Mouse (Mus musculus) CD8-positive naive resting alpha-beta T cell, adult 57 days (primary cell): Measurements from ENCODE around the gene Lhfpl4. TPM values are rescaled to one million over a fixed set of nuclear protein-coding genes. Genes with fewer than 3 reads are reported as not detected.

Source experiments
- total RNA-seq: library from RNA; stranded (reverse); gene quantifications from one replicate; pipeline ENCODE4 v1.2.4, GENCODE M21; 2023

Gene Lhfpl4
- 1.2 TPM for total RNA-seq

DNA sequence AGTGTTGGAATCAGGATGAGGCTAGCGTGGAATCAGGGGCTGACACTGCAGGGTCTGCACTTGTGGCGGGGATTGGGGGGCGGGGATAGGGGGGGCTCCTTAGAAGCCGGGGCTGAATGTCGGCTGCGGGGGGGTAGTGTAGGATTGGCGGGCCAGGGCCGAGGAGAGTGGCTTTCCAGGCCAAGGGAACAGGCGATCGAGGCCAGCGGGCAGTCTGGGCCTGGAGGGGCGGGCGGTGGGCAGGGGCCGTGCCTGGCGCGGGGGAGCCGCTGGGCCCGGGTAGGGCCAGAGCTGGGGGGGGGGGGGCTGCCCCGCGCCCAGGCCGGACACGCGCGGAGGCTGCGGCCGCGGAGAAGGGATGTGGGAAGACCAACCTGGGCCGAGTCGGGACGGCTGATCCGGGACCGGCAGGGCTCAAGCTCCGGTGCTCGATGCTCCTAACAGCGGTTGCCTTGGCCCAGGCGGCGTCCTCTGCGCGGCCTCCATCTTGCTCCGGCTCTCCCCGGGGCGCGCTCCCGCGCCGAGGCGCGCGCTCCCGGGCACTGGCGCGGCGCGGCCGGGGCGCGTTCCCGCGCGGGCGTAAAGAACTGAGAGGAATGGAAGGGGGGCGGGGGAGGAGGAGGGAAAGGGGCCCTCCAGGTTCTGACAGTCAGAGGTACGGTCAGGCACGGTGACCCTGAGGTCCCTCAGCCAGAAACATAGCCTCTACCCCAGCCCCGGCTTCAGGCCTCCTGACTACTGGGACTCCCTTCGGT lies at the start of gene Lhfpl4:
TSS of gene Lhfpl4 (minus strand) at position 544 of the 755 bp plus-strand sequence.

DNA sequence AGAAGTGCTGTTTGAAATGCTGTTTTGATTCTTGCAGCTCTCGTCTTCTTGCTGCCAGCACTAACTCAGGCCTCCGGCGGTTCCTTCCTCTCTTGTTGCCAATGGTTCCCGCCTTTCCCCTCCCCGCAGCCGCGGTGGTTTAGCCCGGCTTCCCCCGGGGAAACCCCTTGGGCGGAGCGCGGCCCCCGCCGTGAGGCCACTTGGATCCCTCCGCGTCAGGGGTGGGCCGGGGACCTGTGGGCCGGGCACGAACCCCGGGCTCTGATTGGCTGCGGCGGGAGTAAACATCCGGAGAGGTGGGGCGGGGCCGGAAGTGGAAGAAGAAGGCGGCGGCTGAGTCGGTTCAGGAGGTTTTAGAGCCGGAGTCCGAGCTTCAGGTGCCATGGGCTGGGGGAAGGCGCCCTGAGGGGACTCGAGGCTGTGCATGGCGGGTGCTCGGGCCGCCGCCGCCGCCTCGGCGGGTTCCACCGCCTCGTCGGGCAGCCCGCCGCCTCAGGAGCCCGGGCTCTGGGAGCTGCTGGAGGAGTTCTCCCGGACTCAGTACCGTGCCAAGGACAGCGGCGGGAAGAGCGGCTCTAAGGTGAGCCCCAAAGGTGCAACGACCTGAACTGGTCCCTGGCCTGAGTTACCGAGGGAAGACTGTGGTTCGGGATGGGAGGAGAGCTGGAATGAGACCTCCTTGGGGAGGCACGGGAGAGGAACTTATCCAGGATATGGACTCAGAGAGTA lies 42.5 kb upstream of the Lhfpl4 start, which contains the start of gene Mtmr14:
TSS of gene Mtmr14 (plus strand) at position 302 of the 729 bp plus-strand sequence.

Other genes with a start within 250 kb of the Lhfpl4 start
- 2.6 TPM for gene Srgap3, start 248.1 kb downstream of the Lhfpl4 start, total RNA-seq
- gene Thumpd3, start 149.2 kb downstream of the Lhfpl4 start, total RNA-seq, result 46.1 TPM
- 106 TPM for gene Setd5, start 118.0 kb downstream of the Lhfpl4 start, total RNA-seq
- gene Mtmr14, start 42.5 kb upstream of the Lhfpl4 start, total RNA-seq, result 35.7 TPM
- gene Cpne9, start 86.9 kb upstream of the Lhfpl4 start, total RNA-seq, result 2.1 TPM
- 60.7 TPM for gene Brpf1, start 111.8 kb upstream of the Lhfpl4 start, total RNA-seq
- 12.5 TPM for gene Ogg1, start 131.6 kb upstream of the Lhfpl4 start, total RNA-seq
- 0.61 TPM for gene Camk1, start 148.6 kb upstream of the Lhfpl4 start, total RNA-seq
- gene Tada3, start 182.5 kb upstream of the Lhfpl4 start, total RNA-seq, result 24.6 TPM
- 244 TPM for gene Arpc4, start 182.7 kb upstream of the Lhfpl4 start, total RNA-seq
- gene Ttll3, start 193.9 kb upstream of the Lhfpl4 start, total RNA-seq, result 44.0 TPM
- 12.3 TPM for gene Rpusd3, start 224.0 kb upstream of the Lhfpl4 start, total RNA-seq
- gene Cidec, start 240.4 kb upstream of the Lhfpl4 start, total RNA-seq, result not detected
- gene Jagn1, start 247.2 kb upstream of the Lhfpl4 start, total RNA-seq, result 20.1 TPM